Comparison of ENCODE assay signal across 9 mouse cellular contexts in genomic region chr16:94782110-94782946, GRCm38 (mm10).
DNase-seq lines count a peak whose midpoint lies in the region; ATAC-seq and TF ChIP-seq lines count a peak whose summit lies in the region.
"Had no signal": no experiment of that assay in that cellular context is flagged by ENCODE, and none has a peak within 500 bp of the region (broad histone marks: within the 10 kb centered on the region; RNA-seq: fewer than 3 reads in every experiment).

No protein-coding gene starts in this region.

- no peak for ATAC-seq in cerebellum, adult (ENCODE audit: insufficient number of reproducible peaks, low FRiP score, low TSS enrichment)
- ATAC-seq in midbrain, embryonic 12.5 days (ENCODE audit: low FRiP score, low read depth), result 0 out of 2 replicates have a peak, but pooled peaks have one; percentile 44

- TF ChIP-seq POLR2A in cerebellum, adult 2 months (IDR thresholded peaks at IDR 0.05; ENCODE audit: borderline replicate concordance, insufficient read depth, low read length), result no peak

- no peaks in the 10 kb centered on the region for H3K36me3 ChIP-seq in midbrain, embryonic 12.5 days
- no peaks in the 10 kb centered on the region for H3K36me3 ChIP-seq in midbrain, embryonic 10.5 days

- no peaks in the 10 kb centered on the region for H3K9me3 ChIP-seq in midbrain, embryonic 12.5 days
- H3K9me3 ChIP-seq in midbrain, embryonic 10.5 days (replicated peaks), result peaks cover 4% of the 10 kb centered on the region; the same call in 1 of the 2 replicates

- H3K4me3 ChIP-seq in cerebellum, adult 2 months (replicated peaks; ENCODE audit: insufficient read depth, low read depth, low read length), result peak overlapping the region; percentile 32
- no peak overlapping the region for H3K4me3 ChIP-seq in midbrain, embryonic 12.5 days
- H3K4me3 ChIP-seq in midbrain, embryonic 10.5 days, result no peak overlapping the region

- no peak overlapping the region for H3K27ac ChIP-seq in cerebellum, adult 2 months (ENCODE audit: insufficient read depth, low read length)
- no peak overlapping the region for H3K27ac ChIP-seq in midbrain, embryonic 12.5 days (replicated peaks)
- no peak overlapping the region for H3K27ac ChIP-seq in midbrain, embryonic 10.5 days (replicated peaks)

- peak overlapping the region; percentile 16 for H3K4me2 ChIP-seq in midbrain, embryonic 12.5 days (replicated peaks)

- H3K27me3 ChIP-seq in cerebellum, adult 2 months (ENCODE audit: control insufficient read depth, insufficient read depth, low read length), result no peaks in the 10 kb centered on the region
- H3K27me3 ChIP-seq in midbrain, embryonic 12.5 days, result peaks cover 5% of the 10 kb centered on the region; the same call in 1 of the 2 replicates
- H3K27me3 ChIP-seq in midbrain, embryonic 10.5 days (ENCODE audit: low read depth, poor library complexity, severe bottlenecking), result no peaks in the 10 kb centered on the region

- H3K4me1 ChIP-seq in cerebellum, adult 2 months (ENCODE audit: control insufficient read depth, insufficient read depth, low read length), result 0 out of 2 replicates have a peak, but pooled peaks cover 3% of the 10 kb centered on the region
- no peaks in the 10 kb centered on the region; the same call in 1 of the 2 replicates for H3K4me1 ChIP-seq in midbrain, embryonic 12.5 days
- H3K4me1 ChIP-seq in midbrain, embryonic 10.5 days, result no peaks in the 10 kb centered on the region

- no peak for TF ChIP-seq CTCF in cerebellum, adult 2 months (IDR thresholded peaks at IDR 0.05; ENCODE audit: borderline replicate concordance, insufficient read depth, low read depth, low read length)

- 37% methylated on average over 24 of the region's 24 CpGs for WGBS in cerebellum, adult 2 months
- WGBS in midbrain, embryonic 12.5 days, result 74% methylated on average over 24 of the region's 24 CpGs
- 87% methylated on average over 24 of the region's 24 CpGs for WGBS in midbrain, embryonic 10.5 days

- DNase-seq in cerebellum, adult 2 months, result peak; percentile 42 to 43
- no peak for DNase-seq in midbrain, embryonic 10.5 days (ENCODE audit: low spot score)
- DNase-seq in layer of hippocampus, postnatal 25 days (ENCODE audit: extremely low spot score in 1 of 2, low spot score in 1 of 2), result peak; percentile 32 to 36
- peak; percentile 38 for DNase-seq in skeletal muscle tissue, adult 2 months (ENCODE audit: low read depth, low spot score)
- no peak for DNase-seq in urinary bladder, postnatal 4 days (ENCODE audit: low spot score in 2 of 2)
- no peak for DNase-seq in kidney, adult 8-10 months
- DNase-seq: adrenal gland, adult 2 months had no signal

- H3K9ac ChIP-seq in midbrain, embryonic 12.5 days (replicated peaks), result no peak overlapping the region

Comparison
In these comparisons a context has a peak if more than half of its experiments do, and no peak if none do; other contexts are left out.
1. DNase-seq: peak in cerebellum, adult 2 months (2 of 2), layer of hippocampus, postnatal 25 days (2 of 2) and skeletal muscle tissue, adult 2 months (single experiment); none in midbrain, embryonic 10.5 days (single experiment), urinary bladder, postnatal 4 days (0 of 2) and kidney, adult 8-10 months (0 of 2).